Mouse (Mus musculus) megakaryocyte, embryonic 14.5 days (primary cell): ENCODE measurements at regions not wholly inside any gene's neighbourhood (a gene's known extent, or its start where the extent isn't known, plus 50 kb on each side); places are given as distances from the start of the nearest gene placed in this dataset.

ENCODE experiments used
- FLI1 ChIP-seq: IDR thresholded peaks from 2 replicates; pipeline ENCODE4 v1.6.1; 2012; ENCODE audit warnings: low read length, inconsistent platforms, mixed read lengths
- GATA1 ChIP-seq: IDR thresholded peaks from 3 replicates; pipeline ENCODE4 v1.6.1; 2012; ENCODE audit warnings: mixed read lengths, low read length, inconsistent platforms, borderline replicate concordance

- TF ChIP-seq GATA1 (no peak), FLI1 (no peak)
Observed at GRCm38 (mm10) chrX:167035639-167036038, 173.5 kb downstream of the Tmsb4x start.
